Mouse (Mus musculus): ENCODE results near the gene Shld1. TPM values are rescaled to one million over a fixed set of nuclear protein-coding genes. Genes with fewer than 3 reads are reported as not detected.

Gene Shld1
- total and polyA plus RNA-seq, 2 experiments = 8.7 to 14.1 TPM

GRCm38 (mm10) chr2:132698420-132698819 lies 11.7 kb downstream of the Shld1 start:
- WGBS = 29% methylated on average over 6 of the region's 6 CpGs
- H3K4me1 ChIP-seq (ENCODE audit: control insufficient read depth, insufficient read depth, low read length) = peaks cover 43% of the 10 kb centered on the region
- H3K9ac ChIP-seq (ENCODE audit: low read depth, low read length) = peak overlapping the region; percentile 96

GRCm38 (mm10) chr2:132700921-132701320 lies 14.2 kb downstream of the Shld1 start:
- peak overlapping the region; percentile 80 for H3K27ac ChIP-seq (replicated peaks; ENCODE audit: insufficient read depth, low read depth, low read length)
- no peaks in the 10 kb centered on the region for H3K27me3 ChIP-seq (ENCODE audit: control insufficient read depth, insufficient read depth, low read length)
- H3K4me3 ChIP-seq (ENCODE audit: insufficient read depth, low read depth, low read length) = no peak overlapping the region
- H3K4me1 ChIP-seq (ENCODE audit: control insufficient read depth, insufficient read depth, low read length) = peaks cover 30% of the 10 kb centered on the region
- H3K9ac ChIP-seq (ENCODE audit: low read depth, low read length) = peak overlapping the region; percentile 40; the same call in 1 of the 2 replicates
- H3K36me3 ChIP-seq (ENCODE audit: control insufficient read depth, insufficient read depth, low read length) = no peaks in the 10 kb centered on the region
- 46% methylated on average over 4 of the region's 4 CpGs for WGBS
- DNase-seq (ENCODE audit: extremely low read depth, low read depth, low spot score) = peak; percentile 91
- TF ChIP-seq POLR2A (IDR thresholded peaks at IDR 0.05; ENCODE audit: extremely low read depth, insufficient read depth, low read length) (no peak), CTCF (IDR thresholded peaks at IDR 0.05; ENCODE audit: low read depth, low read length) (no peak)
- peaks cover 4% of the 10 kb centered on the region; the same call in 1 of the 2 replicates for H3K79me2 ChIP-seq (ENCODE audit: control insufficient read depth, insufficient read depth, low read length)

More at GRCm38 (mm10) chr2:132698420-132698819, 11.7 kb downstream of the Shld1 start:
- DNase-seq (ENCODE audit: extremely low read depth, low read depth, low spot score) = peak; percentile 98
- H3K27me3 ChIP-seq (ENCODE audit: control insufficient read depth, insufficient read depth, low read length) = no peaks in the 10 kb centered on the region
- no peaks in the 10 kb centered on the region; the same call in 1 of the 2 replicates for H3K36me3 ChIP-seq (ENCODE audit: control insufficient read depth, insufficient read depth, low read length)
- H3K4me3 ChIP-seq (ENCODE audit: insufficient read depth, low read depth, low read length) = peak overlapping the region; percentile 78
- no peak for TF ChIP-seq CTCF (IDR thresholded peaks at IDR 0.05; ENCODE audit: low read depth, low read length)
- peaks cover 4% of the 10 kb centered on the region; the same call in 1 of the 2 replicates for H3K79me2 ChIP-seq (ENCODE audit: control insufficient read depth, insufficient read depth, low read length)
- peak overlapping the region; percentile 98 for H3K27ac ChIP-seq (replicated peaks; ENCODE audit: insufficient read depth, low read depth, low read length)

GRCm38 (mm10) chr2:132701451-132701886 lies 14.7 kb downstream of the Shld1 start:
- Histone ChIP-seq H3K4me1 (ENCODE audit: control insufficient read depth, insufficient read depth, low read length) (peaks cover 28% of the 10 kb centered on the region), H3K27me3 (ENCODE audit: control insufficient read depth, insufficient read depth, low read length) (no peaks in the 10 kb centered on the region), H3K79me2 (ENCODE audit: control insufficient read depth, insufficient read depth, low read length) (peaks cover 4% of the 10 kb centered on the region; the same call in 1 of the 2 replicates), H3K36me3 (ENCODE audit: control insufficient read depth, insufficient read depth, low read length) (no peaks in the 10 kb centered on the region), H3K4me3 (ENCODE audit: insufficient read depth, low read depth, low read length) (no peak overlapping the region), H3K9ac (ENCODE audit: low read depth, low read length) (no peak overlapping the region), H3K27ac (replicated peaks; ENCODE audit: insufficient read depth, low read depth, low read length) (no peak overlapping the region)
- WGBS = 34% methylated on average over 7 of the region's 7 CpGs
- peak; percentile 88 for TF ChIP-seq CTCF (IDR thresholded peaks at IDR 0.05; ENCODE audit: low read depth, low read length)
- no peak for TF ChIP-seq POLR2A (IDR thresholded peaks at IDR 0.05; ENCODE audit: extremely low read depth, insufficient read depth, low read length)
- DNase-seq (ENCODE audit: extremely low read depth, low read depth, low spot score) = peak; percentile 59

- H3K27me3 ChIP-seq (ENCODE audit: control insufficient read depth, insufficient read depth, low read length) = no peaks in the 10 kb centered on the region
- no peak for TF ChIP-seq CTCF (IDR thresholded peaks at IDR 0.05; ENCODE audit: low read depth, low read length)
- no peak overlapping the region for H3K4me3 ChIP-seq (ENCODE audit: insufficient read depth, low read depth, low read length)
- WGBS = 71% methylated on average over 10 of the region's 10 CpGs
- H3K79me2 ChIP-seq (ENCODE audit: control insufficient read depth, insufficient read depth, low read length) = peaks cover 2% of the 10 kb centered on the region; the same call in 1 of the 2 replicates
- peaks cover 8% of the 10 kb centered on the region; the same call in 1 of the 2 replicates for H3K4me1 ChIP-seq (ENCODE audit: control insufficient read depth, insufficient read depth, low read length)
- no peak for DNase-seq (ENCODE audit: extremely low read depth, low read depth, low spot score)
- H3K36me3 ChIP-seq (ENCODE audit: control insufficient read depth, insufficient read depth, low read length) = no peaks in the 10 kb centered on the region
- no peak overlapping the region for H3K27ac ChIP-seq (replicated peaks; ENCODE audit: insufficient read depth, low read depth, low read length)
- no peak overlapping the region for H3K9ac ChIP-seq (ENCODE audit: low read depth, low read length)
Observed at GRCm38 (mm10) chr2:132705251-132705992, 18.7 kb downstream of the Shld1 start.

GRCm38 (mm10) chr2:132706309-132706708 lies 19.6 kb downstream of the Shld1 start:
- no peak overlapping the region for H3K27ac ChIP-seq (replicated peaks; ENCODE audit: insufficient read depth, low read depth, low read length)
- H3K36me3 ChIP-seq (ENCODE audit: control insufficient read depth, insufficient read depth, low read length) = no peaks in the 10 kb centered on the region
- no peak overlapping the region for H3K4me3 ChIP-seq (ENCODE audit: insufficient read depth, low read depth, low read length)
- TF ChIP-seq CTCF (IDR thresholded peaks at IDR 0.05; ENCODE audit: low read depth, low read length) (no peak), POLR2A (IDR thresholded peaks at IDR 0.05; ENCODE audit: extremely low read depth, insufficient read depth, low read length) (no peak)
- WGBS = 15% methylated on average over 3 of the region's 3 CpGs
- no peaks in the 10 kb centered on the region for H3K27me3 ChIP-seq (ENCODE audit: control insufficient read depth, insufficient read depth, low read length)
- no peak overlapping the region for H3K9ac ChIP-seq (ENCODE audit: low read depth, low read length)
- H3K79me2 ChIP-seq (ENCODE audit: control insufficient read depth, insufficient read depth, low read length) = peaks cover 2% of the 10 kb centered on the region; the same call in 1 of the 2 replicates
- peaks cover 4% of the 10 kb centered on the region; the same call in 1 of the 2 replicates for H3K4me1 ChIP-seq (ENCODE audit: control insufficient read depth, insufficient read depth, low read length)
- DNase-seq (ENCODE audit: extremely low read depth, low read depth, low spot score) = peak; percentile 98

- no peak overlapping the region for H3K4me3 ChIP-seq (ENCODE audit: insufficient read depth, low read depth, low read length)
- H3K36me3 ChIP-seq (ENCODE audit: control insufficient read depth, insufficient read depth, low read length) = no peaks in the 10 kb centered on the region
- no peaks in the 10 kb centered on the region for H3K27me3 ChIP-seq (ENCODE audit: control insufficient read depth, insufficient read depth, low read length)
- no peaks in the 10 kb centered on the region; the same call in 1 of the 2 replicates for H3K79me2 ChIP-seq (ENCODE audit: control insufficient read depth, insufficient read depth, low read length)
- peaks cover 4% of the 10 kb centered on the region; the same call in 1 of the 2 replicates for H3K4me1 ChIP-seq (ENCODE audit: control insufficient read depth, insufficient read depth, low read length)
- H3K27ac ChIP-seq (replicated peaks; ENCODE audit: insufficient read depth, low read depth, low read length) = no peak overlapping the region
- TF ChIP-seq CTCF (IDR thresholded peaks at IDR 0.05; ENCODE audit: low read depth, low read length) = no peak
- TF ChIP-seq POLR2A (IDR thresholded peaks at IDR 0.05; ENCODE audit: extremely low read depth, insufficient read depth, low read length) = no peak
- WGBS = 97% methylated on average over 2 of the region's 2 CpGs
- H3K9ac ChIP-seq (ENCODE audit: low read depth, low read length) = no peak overlapping the region
- no peak for DNase-seq (ENCODE audit: extremely low read depth, low read depth, low spot score)
Observed at GRCm38 (mm10) chr2:132710488-132710887, 23.8 kb downstream of the Shld1 start.
